Mouse (Mus musculus) G1E (cell line): ENCODE measurements at regions not wholly inside any gene's neighbourhood (a gene's known extent, or its start where the extent isn't known, plus 50 kb on each side); places are given as distances from the start of the nearest gene placed in this dataset.

ENCODE experiments used
- CTCF ChIP-seq: IDR thresholded peaks from 2 replicates; pipeline ENCODE4 v1.5.1; 2012; ENCODE audit warnings: low read depth, low read length, inconsistent platforms, mixed read lengths
- GATA1 ChIP-seq: IDR thresholded peaks from 2 replicates; pipeline ENCODE4 v1.6.1; 2012; ENCODE audit warnings: borderline replicate concordance, low read length, inconsistent platforms, mixed read lengths
- GATA2 ChIP-seq: IDR thresholded peaks from 2 replicates; pipeline ENCODE4 v1.6.1; 2012; ENCODE audit warnings: low read depth, low read length, inconsistent platforms, borderline replicate concordance
- POLR2AphosphoS5 ChIP-seq: IDR thresholded peaks from 2 replicates; pipeline ENCODE4 v1.6.1; 2012; ENCODE audit warnings: low read depth, low read length, inconsistent platforms; ENCODE audit not compliant: insufficient replicate concordance
- TAL1 ChIP-seq: conservative IDR thresholded peaks from 2 replicates; pipeline ENCODE4 v1.6.1; 2012; ENCODE audit warnings: low read depth, low read length, inconsistent platforms, mixed read lengths

- no peak for TF ChIP-seq CTCF
- TF ChIP-seq GATA1, result no peak
- no peak for TF ChIP-seq TAL1
- TF ChIP-seq POLR2AphosphoS5, result no peak
- no peak for TF ChIP-seq GATA2
Measured at GRCm38 (mm10) chr10:111903956-111904355, 68.5 kb upstream of the Krr1 start.
